Mouse (Mus musculus): ENCODE data around the gene Robo4.

- TF ChIP-seq POLR2A (IDR thresholded peaks at IDR 0.05; ENCODE audit: insufficient read length, low read depth), result no peak
- TF ChIP-seq MYOD1 (IDR thresholded peaks at IDR 0.05; ENCODE audit: control insufficient read depth in 1 of 3, insufficient read length in 2 of 3, low read depth in 2 of 3), result no peak
- no peak for TF ChIP-seq POLR2AphosphoS2 (IDR thresholded peaks at IDR 0.05; ENCODE audit: insufficient read length, low read depth)
- no peak for TF ChIP-seq MAX (IDR thresholded peaks at IDR 0.05; ENCODE audit: low read depth)
- no peak for TF ChIP-seq CEBPB (IDR thresholded peaks at IDR 0.05; ENCODE audit: insufficient read depth, poor library complexity, severe bottlenecking)
- TF ChIP-seq TCF12 (IDR thresholded peaks at IDR 0.05; ENCODE audit: insufficient read depth, poor library complexity, severe bottlenecking), result no peak
- no peak for TF ChIP-seq MYOG (IDR thresholded peaks at IDR 0.05; ENCODE audit: control insufficient read depth in 1 of 3, insufficient read depth in 1 of 3, insufficient read length in 2 of 3, low read depth in 2 of 3)
Measured at GRCm38 (mm10) chr9:37407850-37408502, 6.3 kb downstream of the Robo4 start.
